Comparison of ENCODE assay signal across 32 mouse cellular contexts in genomic region chr2:173224832-173225231, GRCm38 (mm10). TPM values are rescaled to one million over a fixed set of nuclear protein-coding genes. Genes with fewer than 3 reads are reported as not detected.
DNase-seq lines count a peak whose midpoint lies in the region; ATAC-seq and TF ChIP-seq lines count a peak whose summit lies in the region.
"Had no signal": no experiment of that assay in that cellular context is flagged by ENCODE, and none has a peak within 500 bp of the region (broad histone marks: within the 10 kb centered on the region; RNA-seq: fewer than 3 reads in every experiment).

No protein-coding gene starts in this region.

- no peaks in the 10 kb centered on the region; the same call in 1 of the 2 replicates for H3K4me1 ChIP-seq in lung, embryonic 14.5 days (ENCODE audit: insufficient read depth)
- H3K4me1 ChIP-seq in ES-Bruce4 (ENCODE audit: control insufficient read depth, insufficient read depth, low read length), result peaks cover 16% of the 10 kb centered on the region
- peaks cover 32% of the 10 kb centered on the region for H3K4me1 ChIP-seq in limb, embryonic 13.5 days

- DNase-seq in lung, embryonic 14.5 days, result peak; percentile 64
- no peak for DNase-seq in lung, postnatal 14 days
- DNase-seq in ZHBTc4 (ENCODE audit: low read depth, low spot score), result peak; percentile 63
- DNase-seq in layer of hippocampus, adult 18-20 months (ENCODE audit: low spot score in 2 of 2), result no peak
- DNase-seq in adrenal gland, adult 18-20 months (ENCODE audit: low spot score in 2 of 2), result no peak
- DNase-seq: adrenal gland, adult 2 months; adrenal gland, postnatal 36 days; cerebellum, adult 18-20 months; cerebellum, postnatal 14 days; heart, postnatal 14 days; kidney, adult 9 months; kidney, postnatal 10 days; layer of hippocampus, adult 9-11 months; liver, postnatal 0 days; right cerebral cortex, postnatal 4 days had no signal

- WGBS in lung, embryonic 14.5 days, result 52% methylated on average over 7 of the region's 7 CpGs
- 58% methylated on average over 7 of the region's 7 CpGs for WGBS in limb, embryonic 13.5 days

- TF ChIP-seq EP300 in ES-Bruce4 (IDR thresholded peaks at IDR 0.05; ENCODE audit: insufficient read depth, low read depth, low read length), result 0 out of 2 replicates have a peak, but pooled peaks have one; percentile 19

- no peak overlapping the region for H3K9ac ChIP-seq in lung, embryonic 14.5 days
- H3K9ac ChIP-seq in ES-Bruce4 (ENCODE audit: low read depth, poor library complexity, severe bottlenecking), result no peak overlapping the region
- no peak overlapping the region for H3K9ac ChIP-seq in limb, embryonic 13.5 days
- H3K9ac ChIP-seq: heart, embryonic 13.5 days; liver, embryonic 12.5 days; liver, postnatal 0 days; midbrain, embryonic 15.5 days had no signal

- TF ChIP-seq CTCF in lung, embryonic 14.5 days (IDR thresholded peaks at IDR 0.05; ENCODE audit: low read depth), result no peak
- TF ChIP-seq CTCF in ES-Bruce4 (IDR thresholded peaks at IDR 0.05; ENCODE audit: low read depth, low read length), result no peak

- H3K4me3 ChIP-seq in lung, embryonic 14.5 days (ENCODE audit: low read depth, low read length), result no peak overlapping the region
- H3K4me3 ChIP-seq in ES-Bruce4 (ENCODE audit: low read depth, low read length), result no peak overlapping the region
- no peak overlapping the region for H3K4me3 ChIP-seq in limb, embryonic 13.5 days
- H3K4me3 ChIP-seq: erythroblast, embryonic 14.5 days; heart, embryonic 13.5 days; hindbrain, embryonic 10.5 days; liver, embryonic 12.5 days; midbrain, embryonic 10.5 days; midbrain, embryonic 15.5 days had no signal

- H3K9me3 ChIP-seq in lung, embryonic 14.5 days (ENCODE audit: low read depth, low read length), result no peaks in the 10 kb centered on the region
- no peaks in the 10 kb centered on the region for H3K9me3 ChIP-seq in ES-Bruce4 (replicated peaks; ENCODE audit: control insufficient read depth, insufficient read depth, low read length, poor library complexity, severe bottlenecking)
- H3K9me3 ChIP-seq in limb, embryonic 13.5 days, result no peaks in the 10 kb centered on the region
- H3K9me3 ChIP-seq: heart, embryonic 13.5 days; hindbrain, embryonic 10.5 days; liver, embryonic 12.5 days; midbrain, embryonic 10.5 days; midbrain, embryonic 15.5 days had no signal

- H3K36me3 ChIP-seq in lung, embryonic 14.5 days (ENCODE audit: insufficient read depth), result peaks cover 38% of the 10 kb centered on the region
- H3K36me3 ChIP-seq in ES-Bruce4 (ENCODE audit: control insufficient read depth, insufficient read depth, low read length, poor library complexity, severe bottlenecking), result no peaks in the 10 kb centered on the region
- H3K36me3 ChIP-seq in limb, embryonic 13.5 days, result peaks cover 37% of the 10 kb centered on the region
- H3K36me3 ChIP-seq: G1E; liver, embryonic 12.5 days had no signal

- H3K4me2 ChIP-seq in lung, embryonic 14.5 days, result no peak overlapping the region
- H3K4me2 ChIP-seq in limb, embryonic 13.5 days (replicated peaks), result no peak overlapping the region
- H3K4me2 ChIP-seq: heart, embryonic 13.5 days; liver, embryonic 12.5 days; midbrain, embryonic 15.5 days had no signal

- H3K27me3 ChIP-seq in lung, embryonic 14.5 days (ENCODE audit: insufficient read depth, low read length), result no peaks in the 10 kb centered on the region
- H3K27me3 ChIP-seq in ES-Bruce4 (ENCODE audit: control insufficient read depth, insufficient read depth, low read length, poor library complexity, severe bottlenecking), result no peaks in the 10 kb centered on the region
- H3K27me3 ChIP-seq in limb, embryonic 13.5 days, result no peaks in the 10 kb centered on the region
- H3K27me3 ChIP-seq: heart, embryonic 13.5 days; liver, embryonic 12.5 days; midbrain, embryonic 15.5 days; Patski had no signal

- no peak for TF ChIP-seq POLR2A in ES-Bruce4 (IDR thresholded peaks at IDR 0.05; ENCODE audit: insufficient read depth, low read length)

- peak overlapping the region; percentile 31; the same call in 1 of the 2 replicates for H3K27ac ChIP-seq in lung, embryonic 14.5 days (ENCODE audit: low read depth)
- H3K27ac ChIP-seq in ES-Bruce4 (ENCODE audit: insufficient read depth, low read length), result peak overlapping the region; percentile 51; the same call in 1 of the 2 replicates
- 0 out of 2 replicates have a peak overlapping the region, but pooled peaks have one; percentile 10 for H3K27ac ChIP-seq in limb, embryonic 13.5 days
- H3K27ac ChIP-seq: heart, embryonic 13.5 days; hindbrain, embryonic 10.5 days; hindbrain, postnatal 0 days; liver, embryonic 12.5 days; midbrain, embryonic 10.5 days; midbrain, embryonic 15.5 days had no signal

- no peak for ATAC-seq in lung, embryonic 14.5 days (ENCODE audit: insufficient read depth)
- no peak for ATAC-seq in limb, embryonic 13.5 days (ENCODE audit: low FRiP score, low read depth)
- ATAC-seq: forebrain, embryonic 16.5 days; hindbrain, postnatal 0 days; liver, embryonic 12.5 days; liver, postnatal 0 days; midbrain, embryonic 15.5 days; Patski had no signal

RNA-seq across cellular contexts. Expression of gene Zbp1, which starts 6.1 kb away (rescaled TPM):
- 0.34 and 0.41 TPM in 2 replicates for polyA plus RNA-seq in lung, embryonic 14.5 days (2014; fragmentation: Nextera tagmentation; extraction: Ambion mirVana)
- 3.8 and 6.8 TPM in 2 replicates for polyA plus RNA-seq in ES-Bruce4 (2011; ENCODE audit: insufficient read depth, insufficient read length, low read depth, missing spikeins)
- 0.43 and 0.45 TPM in 2 replicates for polyA plus RNA-seq in limb, embryonic 13.5 days (2015; fragmentation: Nextera tagmentation; extraction: Ambion mirVana)
- total RNA-seq in layer of hippocampus, adult 18-20 months (2021), result under 1 TPM in 1 of 2 experiments, not detected in 1; 0.30 TPM
- 1 to 10 TPM; 2.7 to 3.5 TPM for total RNA-seq in adrenal gland, adult 18-20 months (2021)
- total RNA-seq: hindbrain, postnatal 0 days; left cerebral cortex, postnatal 14 days had no signal
- polyA plus RNA-seq: embryonic facial prominence, embryonic 11.5 days; erythroblast, embryonic 14.5 days; forebrain, embryonic 11.5 days; forebrain, embryonic 16.5 days; G1E; neural tube, embryonic 11.5 days had no signal

RNA-seq across cellular contexts. Expression of gene Pmepa1, which starts 51.5 kb away (rescaled TPM):
- 8.9 and 9.0 TPM in 2 replicates for polyA plus RNA-seq in lung, embryonic 14.5 days (2014; fragmentation: Nextera tagmentation; extraction: Ambion mirVana)
- polyA plus RNA-seq in ES-Bruce4 (2011; ENCODE audit: insufficient read depth, insufficient read length, low read depth, missing spikeins), result 25.1 and 28.5 TPM in 2 replicates
- polyA plus RNA-seq in limb, embryonic 13.5 days (2015; fragmentation: Nextera tagmentation; extraction: Ambion mirVana), result 5.6 and 6.0 TPM in 2 replicates
- total RNA-seq in layer of hippocampus, adult 18-20 months (2021), result 10 to 100 TPM; 22.6 to 23.8 TPM
- total RNA-seq in adrenal gland, adult 18-20 months (2021), result 10 to 100 TPM; 39.1 to 86.4 TPM
- total RNA-seq: neutrophil, adult 5-6 weeks had no signal
- polyA plus RNA-seq: G1E had no signal

Comparison
In these comparisons a context has a peak if more than half of its experiments do, and no peak if none do; other contexts are left out.
1. DNase-seq: peak in lung, embryonic 14.5 days (single experiment) and ZHBTc4 (single experiment); none in lung, postnatal 14 days (single experiment), layer of hippocampus, adult 18-20 months (0 of 2) and adrenal gland, adult 18-20 months (0 of 2).
2. Peak in every context shown above with its lines, with median percentiles within 50 percentile points of each other: H3K27ac ChIP-seq.